Mouse (Mus musculus) thymus, postnatal 25 days (tissue): ENCODE data around the gene Zc3h7a.
A peak's percentile ranks its signal among the peaks of the same experiment; 100 is the strongest.

ENCODE experiments used
- DNase-seq: peaks from one replicate; pipeline ENCODE4 v3.0.0; 2022

Zc3h7a gene

DNA sequence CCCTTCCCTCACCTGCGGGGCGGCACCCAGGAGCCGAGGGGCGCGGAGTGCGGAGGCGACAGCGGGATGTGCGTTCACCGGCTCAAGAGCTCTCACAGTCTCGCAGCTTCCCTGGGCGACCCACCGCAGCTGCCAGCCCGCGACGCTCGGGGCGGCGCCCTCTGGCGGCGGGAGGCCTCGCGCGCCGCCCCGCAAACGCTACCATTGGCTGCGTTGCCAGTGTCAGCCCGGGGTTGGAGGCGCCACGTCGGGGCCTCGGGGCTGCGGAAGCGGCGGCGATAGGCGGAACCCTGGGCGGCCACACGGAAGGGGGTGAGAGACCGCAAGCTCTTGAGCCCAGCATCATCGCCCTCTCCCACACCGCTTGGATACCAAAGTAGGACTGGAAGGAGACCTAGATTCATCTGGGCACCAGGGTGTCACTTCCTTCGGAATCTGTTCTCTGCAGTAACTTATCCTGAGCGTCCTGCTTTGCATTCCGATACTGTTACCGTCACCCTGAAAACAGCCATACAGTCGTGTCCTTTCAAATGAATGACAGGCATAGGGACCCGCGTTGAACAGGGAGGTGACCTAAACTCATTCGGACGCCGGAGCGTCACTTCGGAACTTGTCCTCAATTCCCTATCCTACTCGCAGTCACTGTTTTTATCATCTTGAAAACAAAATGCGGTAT is at the start of gene Zc3h7a:
Gene Zc3h7a, minus strand, starts transcription at position 186 of the 676 bp plus-strand sequence.
- peak; percentile 93 for DNase-seq

DNA sequence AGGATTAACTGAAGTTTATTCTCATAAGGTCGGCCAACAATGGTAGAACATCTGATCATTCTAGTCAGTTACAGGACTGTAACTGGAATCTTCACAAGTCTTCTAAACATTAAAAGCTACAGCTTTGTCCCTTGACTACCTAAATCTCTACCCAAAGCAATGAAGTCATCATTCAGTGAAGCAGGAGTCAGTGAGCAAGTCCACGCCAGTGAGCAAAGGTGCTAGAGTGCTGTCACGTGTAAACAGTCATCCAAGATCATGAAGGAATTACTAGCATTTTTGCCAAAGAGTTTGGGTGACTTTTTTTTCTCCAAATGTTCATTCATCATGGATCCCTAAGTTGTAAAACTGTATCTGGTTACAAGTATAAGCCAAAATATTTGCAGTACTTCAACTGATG is 41.6 kb upstream of the Zc3h7a start:
- DNase-seq, result no peak

DNA sequence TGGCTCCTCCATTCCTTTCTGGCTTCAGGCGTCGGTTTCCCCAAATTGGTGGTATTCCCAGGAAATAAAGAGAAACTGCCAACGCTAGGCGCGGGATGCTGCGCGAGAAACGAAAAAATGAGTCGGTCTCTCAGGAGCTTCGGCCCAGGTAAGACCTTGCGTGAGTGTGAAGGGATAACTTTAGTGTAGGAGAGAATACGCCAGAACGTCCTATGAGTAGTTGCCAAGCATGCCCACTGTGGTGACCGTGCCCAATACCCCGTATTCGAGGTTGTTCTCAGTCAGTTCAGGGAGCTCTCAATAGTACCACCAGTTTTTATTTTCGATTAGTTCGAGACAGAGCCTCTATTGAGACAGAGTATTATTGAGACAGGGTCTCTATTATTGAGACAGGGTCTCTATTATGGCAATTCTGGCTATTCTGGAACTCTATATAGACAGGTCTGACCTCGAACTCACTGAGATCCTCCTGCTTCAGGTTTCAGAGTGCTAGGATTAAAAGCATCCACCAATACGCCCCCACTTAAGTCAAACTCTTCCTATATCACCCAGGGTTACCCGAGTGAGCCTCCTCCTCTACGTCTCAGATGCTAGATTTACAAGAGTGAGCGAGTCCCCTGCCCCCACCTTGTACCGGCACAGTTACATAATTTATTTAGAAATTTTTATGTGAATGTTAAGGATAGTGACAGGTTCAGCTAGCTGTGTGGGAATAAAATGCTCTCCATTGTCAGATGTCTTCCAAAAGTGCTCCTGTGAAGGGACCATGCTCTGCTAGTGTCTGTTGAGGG is 27.6 kb upstream of the Zc3h7a start:
- DNase-seq, result no peak

DNA sequence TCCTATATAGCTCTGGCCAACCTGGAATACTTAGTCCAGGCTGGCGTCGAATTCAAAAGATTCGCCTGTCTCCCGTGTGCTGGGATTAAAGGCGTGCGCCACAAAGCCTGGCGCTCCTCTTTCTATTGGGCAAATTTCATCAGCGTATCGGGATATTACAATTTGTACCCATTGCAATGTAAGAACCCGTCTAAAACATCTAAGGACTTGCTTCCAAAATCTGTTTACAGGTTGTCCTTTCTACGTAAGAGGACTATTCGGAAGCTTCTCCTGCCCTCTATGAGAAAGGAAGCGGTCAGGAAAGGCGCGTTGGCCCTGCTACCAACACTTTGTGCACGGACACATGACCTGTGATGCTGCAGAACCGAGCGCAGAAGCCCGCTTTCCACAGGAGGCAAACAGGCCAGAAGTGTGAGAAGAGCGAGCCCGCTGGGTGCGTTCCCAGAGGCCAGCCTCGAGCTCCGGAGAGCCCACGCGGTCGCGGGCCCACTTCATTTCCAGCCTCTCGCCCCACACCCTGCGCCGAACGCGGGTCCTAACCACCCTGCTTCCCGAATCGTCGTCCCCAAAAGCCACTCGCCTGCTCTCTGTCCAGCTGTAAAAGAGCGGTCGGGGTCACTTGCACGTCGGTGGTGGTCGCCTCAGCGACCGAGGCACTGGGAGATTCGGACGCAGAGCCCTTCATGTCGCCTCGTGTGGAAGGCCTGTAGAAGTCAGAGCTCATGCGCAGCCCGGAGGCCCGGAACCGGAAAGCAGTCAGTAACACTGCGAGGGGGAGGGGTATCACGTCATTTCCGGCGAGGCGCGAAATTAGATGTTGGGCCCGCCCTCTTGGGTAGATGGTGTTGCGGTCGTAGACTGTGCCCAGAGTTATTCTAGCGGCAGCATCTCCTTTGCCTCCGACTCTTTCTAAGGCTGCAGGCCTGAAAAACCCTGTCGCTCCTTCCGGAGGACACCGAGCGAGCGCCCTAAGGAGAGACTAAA is 26.7 kb upstream of the Zc3h7a start, which contains the start of gene Rsl1d1:
Gene Rsl1d1, minus strand, starts transcription at position 761 of the 984 bp plus-strand sequence.
- peak; percentile 92 for DNase-seq

DNA sequence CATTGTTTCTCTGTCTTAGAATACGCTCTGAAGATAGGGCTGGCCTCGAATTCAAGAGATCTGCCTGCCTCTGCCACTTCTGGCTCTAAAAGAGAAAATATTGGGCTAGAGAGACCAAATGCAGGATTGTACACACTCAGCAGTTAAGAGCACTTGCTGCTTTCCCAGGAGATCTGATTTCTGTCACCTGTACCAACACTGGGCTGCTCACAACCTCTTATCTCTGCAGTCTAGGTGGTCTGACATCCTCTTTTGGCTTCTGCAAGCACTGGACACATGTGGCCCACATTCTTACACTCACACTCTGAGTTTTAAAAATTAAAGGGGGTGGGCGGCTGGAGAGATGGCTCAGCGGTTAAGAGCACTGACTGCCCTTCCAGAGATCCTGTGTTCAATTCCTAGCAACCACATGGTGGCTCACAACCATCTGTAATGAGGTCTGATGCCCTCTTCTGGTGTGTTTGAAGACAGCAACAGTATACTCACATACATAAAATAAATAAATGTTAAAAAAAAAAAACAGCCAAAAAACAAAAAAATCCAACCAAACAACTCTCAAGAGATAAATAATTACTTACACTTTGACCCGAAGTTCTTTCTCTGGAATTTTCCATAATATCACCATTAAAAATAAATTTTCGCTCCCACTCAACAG is 25.7 kb upstream of the Zc3h7a start:
- no peak for DNase-seq

DNA sequence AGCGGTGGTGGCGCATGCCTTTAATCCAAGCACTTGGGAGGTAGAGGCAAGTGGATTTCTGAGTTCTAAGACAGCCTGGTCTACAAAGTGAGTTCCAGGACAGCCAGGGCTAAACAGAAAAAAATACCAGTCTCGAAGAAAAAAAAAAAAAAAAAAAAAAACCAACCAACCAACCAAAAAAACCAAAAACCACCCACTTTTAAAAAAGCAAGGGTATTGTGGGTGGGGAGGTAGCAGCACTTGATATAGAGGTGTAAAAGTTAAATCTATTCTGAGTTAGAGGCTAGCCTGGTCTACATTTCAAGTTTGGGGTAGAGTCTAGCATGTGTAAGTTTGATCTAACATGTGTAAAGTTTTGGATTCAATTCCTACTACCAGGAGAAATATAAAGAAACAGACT is 24.1 kb upstream of the Zc3h7a start:
- no peak for DNase-seq

GRCm38 (mm10) chr16:11198467-11198866 is 22.3 kb upstream of the Zc3h7a start:
- no peak for DNase-seq

DNA sequence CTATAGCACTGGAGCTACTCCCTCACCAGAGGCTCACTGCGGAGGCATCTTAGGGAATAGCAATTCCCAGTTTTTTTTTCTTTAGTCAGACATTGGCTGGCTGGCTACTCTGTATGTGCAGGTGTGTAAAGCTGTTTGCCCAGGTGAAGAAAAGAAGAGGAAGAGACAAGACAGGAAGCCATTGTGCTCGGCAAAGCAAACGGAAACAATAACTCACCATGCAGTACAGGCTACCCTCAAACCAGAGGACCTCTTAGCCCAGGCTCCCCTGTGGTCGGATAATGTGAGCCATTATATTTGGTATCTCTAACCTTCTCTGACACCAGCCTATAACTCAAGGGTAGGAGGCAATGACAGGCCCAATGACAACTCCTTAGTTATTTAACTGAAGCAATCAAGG is 20.9 kb upstream of the Zc3h7a start:
- no peak for DNase-seq

DNA sequence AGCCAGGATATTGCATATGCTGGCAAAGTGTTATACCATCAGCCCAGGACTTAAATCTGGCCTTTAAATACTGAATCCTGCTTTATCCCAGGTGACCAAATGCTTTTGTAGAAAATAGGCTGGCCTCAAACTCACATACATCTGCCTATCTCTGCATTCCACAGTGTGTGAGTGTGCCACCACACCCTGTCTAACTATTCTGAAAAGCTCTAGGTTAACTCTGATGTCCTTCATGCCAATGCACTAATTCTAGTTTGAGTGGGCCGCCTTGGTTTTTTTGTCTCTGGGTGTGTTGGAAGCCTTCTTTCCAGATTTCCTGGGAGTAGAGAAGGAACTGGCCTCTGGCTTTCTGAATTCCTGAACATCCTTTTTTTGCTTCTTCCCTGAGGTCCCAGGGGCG is 17.0 kb upstream of the Zc3h7a start:
- no peak for DNase-seq

DNA sequence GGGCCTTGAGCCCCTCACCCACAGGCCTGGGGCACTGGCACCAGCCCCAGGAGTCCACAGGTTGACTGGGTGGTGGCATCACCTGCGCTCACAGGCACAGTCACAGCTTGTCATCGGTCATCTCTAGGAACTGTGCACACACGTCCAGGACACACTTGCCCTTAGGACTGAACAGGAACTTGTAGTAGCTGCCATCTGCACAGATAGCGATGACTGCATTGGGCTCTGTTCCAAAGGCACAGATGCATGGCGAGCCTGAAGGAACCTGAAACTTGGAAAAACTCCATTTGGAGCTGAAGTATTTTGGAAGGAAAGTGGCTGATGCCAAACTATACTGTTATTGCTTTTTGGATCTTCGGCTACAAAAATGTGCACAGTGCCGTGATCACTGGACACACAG is 14.0 kb upstream of the Zc3h7a start:
- no peak for DNase-seq

DNA sequence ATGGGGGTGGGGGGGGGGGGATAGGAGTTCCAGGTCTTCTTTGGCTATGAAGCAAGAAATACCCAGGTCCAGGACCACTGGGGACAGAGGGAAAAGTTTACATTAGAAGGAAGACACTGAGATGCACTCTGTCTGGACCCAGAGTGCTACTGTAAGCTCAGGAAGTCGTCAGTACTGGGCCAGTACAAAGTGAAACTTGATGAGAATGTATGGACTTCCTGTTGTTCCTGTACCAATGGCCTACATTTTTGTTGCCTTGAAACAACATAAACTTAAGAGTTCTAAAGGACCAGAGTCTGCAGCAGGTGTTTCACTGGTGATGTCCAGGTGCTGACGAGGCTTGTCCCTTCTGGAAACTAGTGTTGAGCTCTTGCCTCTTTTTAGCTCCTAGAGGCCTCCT is 1.2 kb upstream of the Zc3h7a start:
- DNase-seq, result no peak

- no peak for DNase-seq
Measured at GRCm38 (mm10) chr16:11176884-11177244, 671 bp upstream of the Zc3h7a start.

DNA sequence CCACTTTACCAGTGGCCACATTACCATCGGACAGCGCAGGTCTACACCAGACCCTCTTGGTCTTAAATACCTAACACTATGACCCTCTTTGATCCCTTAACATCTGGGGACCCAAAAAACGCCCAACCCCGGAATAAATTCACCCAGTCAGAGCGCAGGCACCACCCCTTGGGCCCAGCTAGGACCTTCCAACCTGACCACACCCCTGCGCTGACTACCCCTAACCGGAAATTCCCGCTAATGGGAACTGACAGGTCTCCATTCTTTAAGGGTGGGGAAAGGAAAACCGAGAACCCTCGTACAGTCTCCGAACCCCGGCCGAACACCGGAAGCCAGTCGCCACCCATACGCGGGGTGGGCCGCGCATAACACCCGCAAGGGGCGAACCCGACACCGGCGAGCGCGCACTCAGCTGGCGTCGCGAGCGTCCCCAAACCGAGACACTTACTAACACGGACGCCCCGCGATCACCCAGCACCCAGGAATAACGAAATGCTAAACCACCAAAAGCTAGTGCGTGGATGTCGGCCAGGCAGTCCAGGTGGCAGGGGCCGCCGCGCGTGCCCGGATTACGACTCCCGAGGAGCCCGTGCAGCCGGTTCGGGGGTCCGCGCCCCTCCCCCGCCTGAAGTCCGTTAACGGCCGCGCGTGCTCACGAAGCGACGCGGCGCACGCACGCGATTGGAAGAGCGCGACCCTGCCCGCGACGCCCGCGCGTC is 545 bp downstream of the Zc3h7a start:
- no peak for DNase-seq

GRCm38 (mm10) chr16:11175100-11175488 is 1.1 kb downstream of the Zc3h7a start:
- DNase-seq, result no peak

DNA sequence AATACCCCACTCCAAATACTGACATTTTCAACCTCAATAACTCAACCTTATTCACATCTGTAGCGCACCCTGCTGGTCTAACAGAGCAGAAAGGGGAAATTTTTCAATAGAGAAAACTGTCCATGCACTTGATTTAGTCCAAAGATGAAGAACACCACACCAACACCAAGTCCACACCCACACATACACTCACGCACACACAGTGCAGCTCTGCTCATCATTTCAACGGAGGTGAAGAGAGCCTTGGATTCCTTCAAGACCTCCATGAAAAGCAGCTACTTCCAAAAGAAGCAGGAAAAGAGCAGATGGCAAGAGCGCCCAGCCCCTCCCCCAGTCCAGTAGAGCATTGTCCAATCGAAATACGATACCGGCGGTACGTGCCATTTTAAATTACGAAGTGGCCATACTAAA is 1.5 kb downstream of the Zc3h7a start:
- DNase-seq, result peak; percentile 65

- no peak for DNase-seq
Measured at GRCm38 (mm10) chr16:11171679-11172078, 4.5 kb downstream of the Zc3h7a start.

- no peak for DNase-seq
Measured at GRCm38 (mm10) chr16:11166431-11166830, 9.8 kb downstream of the Zc3h7a start.

- no peak for DNase-seq
Measured at GRCm38 (mm10) chr16:11164695-11165255, 11.4 kb downstream of the Zc3h7a start.

DNA sequence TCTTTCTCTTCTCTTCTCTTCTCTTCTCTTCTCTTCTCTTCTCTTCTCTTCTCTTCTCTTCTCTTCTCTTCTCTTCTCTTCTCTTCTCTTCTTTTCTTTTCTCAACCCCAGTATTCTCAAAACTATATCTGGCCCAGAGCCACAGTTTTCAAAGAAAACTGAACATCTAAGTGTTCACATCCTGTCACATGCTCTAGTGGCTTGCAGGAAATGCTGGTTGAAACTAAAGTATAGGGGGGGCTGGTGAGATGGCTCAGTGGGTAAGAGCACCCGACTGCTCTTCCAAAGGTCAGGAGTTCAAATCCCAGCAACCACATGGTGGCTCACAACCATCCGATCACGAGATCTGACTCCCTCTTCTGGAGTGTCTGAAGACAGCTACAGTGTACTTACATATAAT is 18.5 kb downstream of the Zc3h7a start:
- peak; percentile 78 for DNase-seq

DNA sequence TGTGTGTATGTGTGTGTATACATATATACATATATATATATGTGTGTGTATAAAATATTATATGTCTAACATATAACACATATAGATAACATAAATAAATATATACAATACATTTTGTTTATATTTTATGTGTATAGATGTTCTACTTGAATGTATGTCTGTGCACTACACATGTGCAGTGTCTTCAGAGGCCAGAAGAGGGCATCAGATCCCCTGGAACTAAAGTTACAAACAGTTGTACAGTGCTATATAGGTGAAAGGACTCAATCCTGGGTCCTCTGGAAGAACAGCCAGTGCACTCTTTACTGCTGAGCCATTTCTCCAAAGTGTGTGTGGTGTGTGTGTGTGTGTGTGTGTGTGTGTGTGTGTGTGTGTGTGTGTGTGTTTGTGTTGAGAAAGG is 21.7 kb downstream of the Zc3h7a start:
- no peak for DNase-seq

- DNase-seq, result peak; percentile 100
Measured at GRCm38 (mm10) chr16:11143706-11144483, 32.3 kb downstream of the Zc3h7a start.
